Mouse (Mus musculus) neural tube, embryonic 14.5 days (tissue): Measurements from ENCODE around the gene Gm21988. TPM values are rescaled to one million over a fixed set of nuclear protein-coding genes. Genes with fewer than 3 reads are reported as not detected.

Experiments
- ATAC-seq: fragments of 200-750 bp; cut with Nextera tagmentation; 2 replicates; pipeline ENCODE4 v1.8.0; 2017; ENCODE audit warnings: low read depth, mild to moderate bottlenecking, moderate TSS enrichment, moderate library complexity
- H3K27ac ChIP-seq: fragments of 300-500 bp; sonication (generic); 2 replicates; pipeline ENCODE4 v1.5.1; 2014; ENCODE audit warnings: low read depth, mild to moderate bottlenecking, control low read depth, low read length, moderate library complexity, mixed read lengths
- H3K27me3 ChIP-seq: fragments of 300-500 bp; sonication (generic); 2 replicates; pipeline ENCODE4 v1.6.1; 2014; ENCODE audit warnings: low read length; ENCODE audit not compliant: control insufficient read depth, insufficient read depth
- H3K36me3 ChIP-seq: fragments of 300-500 bp; sonication (generic); 2 replicates; pipeline ENCODE4 v1.6.1; 2014; ENCODE audit warnings: low read length, mixed read lengths; ENCODE audit not compliant: control insufficient read depth, insufficient read depth
- H3K4me1 ChIP-seq: fragments of 300-500 bp; sonication (generic); 2 replicates; pipeline ENCODE4 v1.6.1; 2014; ENCODE audit warnings: low read length; ENCODE audit not compliant: control insufficient read depth, insufficient read depth
- H3K4me2 ChIP-seq: fragments of 300-500 bp; sonication (generic); 2 replicates; pipeline ENCODE4 v1.6.1; 2014; ENCODE audit warnings: mild to moderate bottlenecking, low read depth, low read length, control low read depth
- H3K4me3 ChIP-seq: fragments of 300-500 bp; sonication (generic); 2 replicates; pipeline ENCODE4 v1.5.1; 2014; ENCODE audit warnings: low read depth, low read length, control low read depth, mixed read lengths
- H3K9ac ChIP-seq: fragments of 300-500 bp; sonication (generic); replicated peaks from 2 replicates; pipeline ENCODE4 v1.6.1; 2014; ENCODE audit warnings: low read depth, mild to moderate bottlenecking, control low read depth, low read length, mixed read lengths
- H3K9me3 ChIP-seq: fragments of 300-500 bp; sonication (generic); 2 replicates; pipeline ENCODE4 v1.6.1; 2016; ENCODE audit warnings: low read length; ENCODE audit not compliant: control insufficient read depth
- WGBS: fragments of 180-500 bp; shearing (Covaris S2); extraction: QIAGEN DNeasy Blood & Tissue Kit; methylation state at CpG from one replicate; pipeline ENCODE4 v1.1.7; 2014; 5-methylcytosine and 5-hydroxymethylcytosine counted together
- polyA plus RNA-seq: library from polyadenylated mRNA; unstranded; fragments of >200 nt; fragmentation: Nextera tagmentation; extraction: Ambion mirVana; gene quantifications from 2 replicates; pipeline ENCODE4 v1.2.1, GENCODE M21; 2014

The Gm21988 gene
- polyA plus RNA-seq: 12.7 and 13.3 TPM in 2 replicates

- Histone ChIP-seq H3K4me2 (peak within 1 kb of the TSS; percentile 99), H3K9ac (peak within 1 kb of the TSS; percentile 85), H3K27me3 (no peaks in the 10 kb centered on the region), H3K9me3 (no peaks in the 10 kb centered on the region), H3K4me3 (peak within 1 kb of the TSS; percentile 93), H3K4me1 (peaks cover 27% of the 10 kb centered on the region), H3K27ac (peak within 1 kb of the TSS; percentile 80), H3K36me3 (peaks cover 9% of the 10 kb centered on the region; the same call in 1 of the 2 replicates)
- WGBS: under 1% methylated on average over 29 of the region's 35 CpGs
- peak; percentile 44 for ATAC-seq
Measured at GRCm38 (mm10) chr11:70239541-70240279, at the start of gene Gm21988, which contains the start of gene Rnasek. Gene Gm21988 (minus strand): TSS chr11:70239830. Gene Rnasek (minus strand): TSS chr11:70239842.

GRCm38 (mm10) chr11:70289236-70289635 lies 49.6 kb upstream of the Gm21988 start:
- H3K27ac ChIP-seq: no peak overlapping the region

GRCm38 (mm10) chr11:70288102-70288501 lies 48.5 kb upstream of the Gm21988 start:
- no peak for ATAC-seq
- Histone ChIP-seq H3K4me1 (no peaks in the 10 kb centered on the region), H3K27ac (no peak overlapping the region), H3K4me3 (no peak overlapping the region), H3K9me3 (no peaks in the 10 kb centered on the region), H3K4me2 (no peak overlapping the region), H3K27me3 (no peaks in the 10 kb centered on the region), H3K36me3 (no peaks in the 10 kb centered on the region), H3K9ac (no peak overlapping the region)
- WGBS: 83% methylated on average over 10 of the region's 10 CpGs

More at GRCm38 (mm10) chr11:70289236-70289635, 49.6 kb upstream of the Gm21988 start:
- Histone ChIP-seq H3K4me2 (no peak overlapping the region), H3K4me1 (no peaks in the 10 kb centered on the region), H3K9ac (no peak overlapping the region), H3K27me3 (no peaks in the 10 kb centered on the region), H3K4me3 (no peak overlapping the region), H3K9me3 (no peaks in the 10 kb centered on the region), H3K36me3 (no peaks in the 10 kb centered on the region)
- WGBS: 55% methylated on average over 6 of the region's 6 CpGs
- no peak for ATAC-seq

- no peak for ATAC-seq
- Histone ChIP-seq H3K4me2 (no peak overlapping the region), H3K27me3 (no peaks in the 10 kb centered on the region), H3K4me1 (no peaks in the 10 kb centered on the region), H3K9ac (no peak overlapping the region), H3K36me3 (no peaks in the 10 kb centered on the region), H3K4me3 (no peak overlapping the region), H3K9me3 (no peaks in the 10 kb centered on the region), H3K27ac (no peak overlapping the region)
- WGBS: 76% methylated on average over 5 of the region's 5 CpGs
Measured at GRCm38 (mm10) chr11:70285686-70286085, 46.1 kb upstream of the Gm21988 start.

GRCm38 (mm10) chr11:70284757-70285156 lies 45.1 kb upstream of the Gm21988 start:
- no peaks in the 10 kb centered on the region for H3K36me3 ChIP-seq
- H3K9ac ChIP-seq: no peak overlapping the region
- ATAC-seq: no peak
- 83% methylated on average over 3 of the region's 3 CpGs for WGBS
- H3K27me3 ChIP-seq: no peaks in the 10 kb centered on the region
- no peak overlapping the region for H3K4me2 ChIP-seq
- H3K4me3 ChIP-seq: no peak overlapping the region
- H3K9me3 ChIP-seq: no peaks in the 10 kb centered on the region
- no peak overlapping the region for H3K27ac ChIP-seq
- H3K4me1 ChIP-seq: no peaks in the 10 kb centered on the region

- Histone ChIP-seq H3K27me3 (no peaks in the 10 kb centered on the region), H3K36me3 (no peaks in the 10 kb centered on the region), H3K9me3 (no peaks in the 10 kb centered on the region), H3K9ac (no peak overlapping the region), H3K27ac (no peak overlapping the region), H3K4me1 (no peaks in the 10 kb centered on the region), H3K4me3 (no peak overlapping the region), H3K4me2 (no peak overlapping the region)
- ATAC-seq: no peak
- 90% methylated on average over 4 of the region's 4 CpGs for WGBS
Measured at GRCm38 (mm10) chr11:70283666-70284065, 44.0 kb upstream of the Gm21988 start.

- Histone ChIP-seq H3K4me2 (no peak overlapping the region), H3K4me1 (no peaks in the 10 kb centered on the region), H3K9me3 (no peaks in the 10 kb centered on the region), H3K27ac (no peak overlapping the region), H3K36me3 (no peaks in the 10 kb centered on the region), H3K4me3 (no peak overlapping the region), H3K27me3 (no peaks in the 10 kb centered on the region), H3K9ac (no peak overlapping the region)
- 77% methylated on average over 3 of the region's 3 CpGs for WGBS
- no peak for ATAC-seq
Measured at GRCm38 (mm10) chr11:70280441-70280840, 40.8 kb upstream of the Gm21988 start.

GRCm38 (mm10) chr11:70278961-70279360 lies 39.3 kb upstream of the Gm21988 start:
- Histone ChIP-seq H3K27ac (no peak overlapping the region), H3K4me2 (no peak overlapping the region), H3K4me3 (no peak overlapping the region), H3K9me3 (no peaks in the 10 kb centered on the region), H3K9ac (no peak overlapping the region), H3K36me3 (no peaks in the 10 kb centered on the region), H3K4me1 (no peaks in the 10 kb centered on the region), H3K27me3 (no peaks in the 10 kb centered on the region)
- WGBS: 78% methylated on average over 3 of the region's 3 CpGs
- no peak for ATAC-seq

- H3K27me3 ChIP-seq: no peaks in the 10 kb centered on the region
- 86% methylated on average over 7 of the region's 7 CpGs for WGBS
- H3K9ac ChIP-seq: no peak overlapping the region
- no peaks in the 10 kb centered on the region for H3K4me1 ChIP-seq
- H3K4me3 ChIP-seq: no peak overlapping the region
- H3K27ac ChIP-seq: no peak overlapping the region
- H3K4me2 ChIP-seq: no peak overlapping the region
- no peaks in the 10 kb centered on the region for H3K36me3 ChIP-seq
- H3K9me3 ChIP-seq: no peaks in the 10 kb centered on the region
- ATAC-seq: no peak
Measured at GRCm38 (mm10) chr11:70271641-70272040, 32.0 kb upstream of the Gm21988 start.
